Mouse (Mus musculus): ENCODE measurements around the gene Zfp36l2.

GRCm38 (mm10) chr17:84165735-84166134, 22.0 kb downstream of the Zfp36l2 start:
- TF ChIP-seq GATA1 (IDR thresholded peaks at IDR 0.05; ENCODE audit: low read depth, low read length): no peak
- no peak for TF ChIP-seq CHD2 (IDR thresholded peaks at IDR 0.05; ENCODE audit: low read length)
- TF ChIP-seq CTCF (IDR thresholded peaks at IDR 0.05 in 2 of 3, conservative IDR thresholded peaks at IDR 0.05 in 1 of 3; ENCODE audit: control insufficient read depth in 1 of 3, insufficient read depth in 1 of 3, low read depth in 2 of 3, low read length in 3 of 3, poor library complexity in 1 of 3, severe bottlenecking in 1 of 3): no peak
- TF ChIP-seq MAFK (IDR thresholded peaks at IDR 0.05; ENCODE audit: borderline replicate concordance, low read depth, low read length): no peak
- TF ChIP-seq MAX (IDR thresholded peaks at IDR 0.05; ENCODE audit: low read length): no peak
- TF ChIP-seq POLR2A (IDR thresholded peaks at IDR 0.05; ENCODE audit: control insufficient read depth in 1 of 2, insufficient read depth in 1 of 2, low read depth in 1 of 2, low read length in 2 of 2, poor library complexity in 1 of 2): no peak
